Mouse (Mus musculus) bone marrow macrophage, adult 2 months (primary cell): ENCODE measurements at regions not wholly inside any gene's neighbourhood (a gene's known extent, or its start where the extent isn't known, plus 50 kb on each side); places are given as distances from the start of the nearest gene placed in this dataset.

ENCODE experiments used
- CTCF ChIP-seq: IDR thresholded peaks from 2 replicates; pipeline ENCODE4 v1.5.1; 2012; ENCODE audit warnings: low read depth, mild to moderate bottlenecking, low read length, moderate library complexity
- POLR2A ChIP-seq: IDR thresholded peaks from 2 replicates; pipeline ENCODE4 v1.6.1; 2012; ENCODE audit warnings: mild to moderate bottlenecking, low read depth, low read length, borderline replicate concordance

GRCm38 (mm10) chr7:135847304-135847703, 131.1 kb upstream of the Mki67 start:
- no peak for TF ChIP-seq CTCF
- TF ChIP-seq POLR2A: no peak
